Mouse (Mus musculus): ENCODE data around the gene Xpo4.
A peak's percentile ranks its signal among the peaks of the same experiment; 100 is the strongest.

The Xpo4 gene

GRCm38 (mm10) chr14:57607500-57607899 is 57.7 kb downstream of the Xpo4 start:
- DNase-seq (ENCODE audit: low spot score): peak; percentile 88

- DNase-seq (ENCODE audit: low spot score): no peak
Measured at GRCm38 (mm10) chr14:57606663-57607365, 58.4 kb downstream of the Xpo4 start.

- DNase-seq (ENCODE audit: low spot score): no peak
Measured at GRCm38 (mm10) chr14:57593279-57593678, 72.0 kb downstream of the Xpo4 start.

- no peak for DNase-seq (ENCODE audit: low spot score)
Measured at GRCm38 (mm10) chr14:57591830-57592229, 73.4 kb downstream of the Xpo4 start.

GRCm38 (mm10) chr14:57576364-57577060 is 88.7 kb downstream of the Xpo4 start:
- no peak for DNase-seq (ENCODE audit: low spot score)

- DNase-seq (ENCODE audit: low spot score): no peak
Measured at GRCm38 (mm10) chr14:57574792-57575587, 90.2 kb downstream of the Xpo4 start.

- DNase-seq (ENCODE audit: low spot score): peak; percentile 96
Measured at GRCm38 (mm10) chr14:57571155-57572133, 93.8 kb downstream of the Xpo4 start, which contains the start of gene Eef1akmt1. TSS of gene Eef1akmt1 (minus strand) at chr14:57571612.

GRCm38 (mm10) chr14:57565626-57566025 is 99.6 kb downstream of the Xpo4 start:
- DNase-seq (ENCODE audit: low spot score): no peak

- no peak for DNase-seq (ENCODE audit: low spot score)
Measured at GRCm38 (mm10) chr14:57556922-57557321, 108.3 kb downstream of the Xpo4 start.

- no peak for DNase-seq (ENCODE audit: low spot score)
Measured at GRCm38 (mm10) chr14:57555471-57556070, 109.7 kb downstream of the Xpo4 start.

- no peak for DNase-seq (ENCODE audit: low spot score)
Measured at GRCm38 (mm10) chr14:57554434-57554833, 110.8 kb downstream of the Xpo4 start.

GRCm38 (mm10) chr14:57552945-57553344 is 112.3 kb downstream of the Xpo4 start:
- DNase-seq (ENCODE audit: low spot score): no peak

- no peak for DNase-seq (ENCODE audit: low spot score)
Measured at GRCm38 (mm10) chr14:57547062-57547461, 118.2 kb downstream of the Xpo4 start.

GRCm38 (mm10) chr14:57546557-57547021 is 118.6 kb downstream of the Xpo4 start:
- DNase-seq (ENCODE audit: low spot score): no peak

- DNase-seq (ENCODE audit: low spot score): no peak
Measured at GRCm38 (mm10) chr14:57546131-57546530, 119.1 kb downstream of the Xpo4 start.

- no peak for DNase-seq (ENCODE audit: low spot score)
Measured at GRCm38 (mm10) chr14:57545526-57545925, 119.7 kb downstream of the Xpo4 start.

GRCm38 (mm10) chr14:57543420-57544039 is 121.7 kb downstream of the Xpo4 start:
- no peak for DNase-seq (ENCODE audit: low spot score)

GRCm38 (mm10) chr14:57542231-57542630 is 123.0 kb downstream of the Xpo4 start:
- DNase-seq (ENCODE audit: low spot score): no peak

- DNase-seq (ENCODE audit: low spot score): no peak
Measured at GRCm38 (mm10) chr14:57540683-57541082, 124.5 kb downstream of the Xpo4 start.

- DNase-seq (ENCODE audit: low spot score): no peak
Measured at GRCm38 (mm10) chr14:57537261-57538015, 127.8 kb downstream of the Xpo4 start.
